Mouse (Mus musculus) spleen, postnatal 4 days (tissue): ENCODE results near the gene Sox30.

Source experiments
- DNase-seq, 2 experiments: peaks; one replicate each; pipeline ENCODE4 v3.0.0; 2022; ENCODE audit warnings: low spot score in 2 of 2

Sox30 gene

DNA sequence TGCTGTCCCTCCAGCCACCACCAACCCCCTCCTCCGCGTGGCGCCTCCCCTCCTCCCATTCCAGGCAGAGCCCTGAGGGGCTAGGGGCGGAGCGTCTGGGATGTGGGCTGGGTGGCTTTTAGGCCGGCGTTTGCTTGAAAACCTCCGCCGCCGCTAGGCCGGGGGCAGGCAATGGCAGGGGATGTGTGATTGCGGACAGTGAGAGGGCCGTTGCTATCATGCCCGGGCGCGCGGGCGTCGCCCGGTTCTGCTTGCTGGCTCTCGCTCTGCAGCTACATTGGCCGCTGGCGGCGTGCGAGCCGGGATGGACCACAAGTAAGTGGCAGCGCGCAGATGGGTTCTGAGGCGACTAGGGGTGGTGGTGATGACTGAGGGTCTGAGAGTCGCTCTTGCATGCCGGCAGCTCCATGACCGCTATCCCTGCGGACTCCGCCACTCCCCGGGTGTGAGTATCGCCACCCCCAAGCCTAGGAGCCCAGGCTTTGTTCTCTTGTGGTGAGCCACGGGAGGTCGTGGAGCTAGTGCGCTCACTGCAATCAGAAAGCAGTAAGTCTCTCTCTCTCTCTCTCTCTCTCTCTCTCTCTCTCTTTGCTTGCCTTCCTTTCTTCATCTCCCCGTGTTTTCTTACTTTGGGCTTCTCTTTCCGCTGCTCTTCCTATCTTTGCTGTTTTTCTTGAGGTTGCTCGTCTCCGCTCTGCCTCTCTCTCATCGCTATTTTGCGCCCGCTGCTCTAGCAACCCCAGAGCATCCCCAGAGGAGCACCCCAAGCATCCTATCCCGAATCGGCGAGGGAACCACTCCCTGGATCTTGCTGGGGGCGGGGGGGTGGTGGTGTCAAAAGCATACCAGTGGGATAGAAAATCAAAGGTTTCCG is 76.0 kb downstream of the Sox30 start, which contains the start of gene Adam19:
Adam19 (plus strand) TSS at position 97 of the 874 bp plus-strand sequence.
- DNase-seq = peak; percentile 63 to 84

DNA sequence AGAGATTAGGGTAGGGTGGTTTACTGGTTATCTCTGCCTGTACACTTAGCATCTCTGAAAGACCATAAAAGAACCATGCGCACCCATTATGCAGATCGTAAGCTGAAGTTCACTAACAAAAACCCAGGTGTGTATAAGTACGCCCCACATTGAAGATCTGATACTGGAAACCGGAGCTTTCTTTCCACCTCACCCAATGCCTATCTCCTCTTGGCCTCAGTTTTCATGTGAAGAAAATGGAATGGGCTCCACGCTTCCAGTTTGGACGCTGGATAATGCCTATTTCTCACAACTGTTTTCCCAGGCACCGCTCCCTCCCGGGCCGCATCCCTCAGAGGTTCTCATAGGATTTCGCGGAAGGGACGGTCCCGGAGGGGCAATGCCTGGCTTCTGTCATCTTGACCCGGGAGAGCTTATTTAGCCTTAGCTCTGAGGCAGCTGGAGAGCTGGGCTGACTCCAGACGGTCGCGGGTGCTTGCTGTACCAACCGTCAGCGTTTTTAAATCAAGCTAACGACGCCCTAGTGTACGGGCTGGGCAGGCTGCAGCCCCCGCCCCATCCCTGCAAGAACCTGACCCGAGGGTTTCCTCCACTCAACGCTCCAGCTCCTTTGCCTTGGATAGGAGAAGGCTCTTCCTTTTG is 76.8 kb downstream of the Sox30 start:
- DNase-seq = no peak

DNA sequence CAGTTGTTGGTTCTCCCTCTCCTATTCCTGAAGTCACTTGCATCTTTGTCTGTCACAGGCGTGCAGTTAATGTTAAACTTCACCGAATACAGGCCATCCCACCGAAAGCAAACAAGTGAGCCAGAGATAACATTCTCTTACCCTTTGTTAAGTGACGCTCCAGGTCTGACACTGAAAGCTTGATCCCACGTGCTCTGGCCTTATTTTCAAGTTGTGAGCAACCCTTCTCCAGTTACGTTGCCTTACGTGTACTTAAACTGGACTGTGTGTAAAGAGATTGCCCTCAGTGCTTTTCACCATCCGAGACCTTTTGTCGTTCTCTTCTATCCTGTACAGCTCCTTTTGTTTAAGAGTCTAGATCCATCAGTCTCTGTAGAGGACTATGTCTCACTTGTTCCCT is 77.9 kb downstream of the Sox30 start:
- DNase-seq = no peak

DNA sequence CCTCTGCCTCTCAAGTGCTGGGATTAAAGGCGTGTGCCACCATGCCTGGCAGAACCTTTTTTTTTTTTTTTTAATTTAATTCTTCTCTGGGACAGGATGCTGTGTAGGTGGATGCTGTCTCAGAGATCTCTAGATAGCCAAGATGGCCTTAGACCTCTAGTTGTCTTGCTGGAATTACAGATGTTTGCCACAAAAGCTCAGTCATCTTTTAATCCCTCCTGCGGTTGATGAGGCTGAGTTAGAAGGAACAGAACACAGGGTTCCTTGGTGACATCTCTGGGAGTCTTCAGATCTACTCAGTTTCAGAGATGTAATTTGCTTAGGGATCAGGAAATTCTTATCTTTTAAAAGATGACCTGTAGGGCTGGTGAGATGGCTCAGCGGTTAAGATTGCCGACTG is 78.8 kb downstream of the Sox30 start:
- DNase-seq = no peak

DNA sequence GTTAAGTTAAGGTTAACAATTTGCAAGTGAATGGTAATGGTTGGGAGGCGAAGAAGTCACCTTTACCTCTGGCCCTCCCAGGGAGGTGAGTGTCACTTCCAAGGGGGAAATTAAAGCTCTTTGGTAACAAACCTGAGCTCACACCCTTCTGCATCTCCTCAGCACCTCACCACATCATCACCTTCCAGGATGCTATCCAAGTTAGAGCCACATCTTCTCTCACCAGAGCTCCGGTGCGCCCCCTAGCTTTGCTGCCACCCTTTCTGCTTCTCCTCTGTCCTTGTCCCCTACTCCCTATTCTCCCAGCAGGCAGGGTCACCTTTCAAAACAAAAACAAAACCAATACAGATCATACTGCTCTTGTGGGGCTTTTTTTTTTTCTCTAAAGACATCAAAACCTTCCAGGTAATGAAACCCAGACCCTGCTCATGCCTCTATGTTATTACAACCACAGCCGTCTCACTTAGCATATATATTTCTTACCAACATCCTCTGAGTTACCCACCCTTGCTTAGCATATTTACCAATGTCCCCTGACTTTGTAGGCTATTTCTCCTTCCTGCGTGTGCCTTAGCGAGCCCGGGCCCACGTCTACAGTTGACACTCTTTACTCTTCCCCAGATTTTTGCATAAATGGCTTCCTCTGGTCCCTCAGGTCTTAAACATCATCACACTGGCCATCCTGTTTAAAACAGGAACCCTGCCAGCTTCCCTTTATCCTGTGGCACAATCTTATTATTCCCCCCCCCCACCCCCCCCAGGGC is 80.0 kb downstream of the Sox30 start:
- no peak for DNase-seq

DNA sequence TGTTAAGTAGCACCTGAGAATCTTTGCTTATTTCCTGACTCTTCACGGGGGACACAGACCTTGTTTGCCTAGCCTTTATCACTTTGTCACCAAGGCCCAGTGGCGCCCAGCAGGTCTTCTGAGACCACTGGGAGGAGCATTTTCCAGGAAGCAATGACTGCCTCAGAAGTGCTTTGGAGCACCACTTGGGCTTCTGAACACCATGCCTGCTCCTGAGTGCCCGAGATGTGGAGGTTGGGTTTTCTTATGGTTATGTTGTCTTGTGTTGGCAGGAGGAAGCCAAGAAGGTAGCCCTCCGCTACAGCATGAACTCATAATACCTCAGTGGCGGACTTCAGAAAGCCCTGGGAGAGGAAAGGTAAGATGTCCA is 80.5 kb downstream of the Sox30 start:
- no peak for DNase-seq

DNA sequence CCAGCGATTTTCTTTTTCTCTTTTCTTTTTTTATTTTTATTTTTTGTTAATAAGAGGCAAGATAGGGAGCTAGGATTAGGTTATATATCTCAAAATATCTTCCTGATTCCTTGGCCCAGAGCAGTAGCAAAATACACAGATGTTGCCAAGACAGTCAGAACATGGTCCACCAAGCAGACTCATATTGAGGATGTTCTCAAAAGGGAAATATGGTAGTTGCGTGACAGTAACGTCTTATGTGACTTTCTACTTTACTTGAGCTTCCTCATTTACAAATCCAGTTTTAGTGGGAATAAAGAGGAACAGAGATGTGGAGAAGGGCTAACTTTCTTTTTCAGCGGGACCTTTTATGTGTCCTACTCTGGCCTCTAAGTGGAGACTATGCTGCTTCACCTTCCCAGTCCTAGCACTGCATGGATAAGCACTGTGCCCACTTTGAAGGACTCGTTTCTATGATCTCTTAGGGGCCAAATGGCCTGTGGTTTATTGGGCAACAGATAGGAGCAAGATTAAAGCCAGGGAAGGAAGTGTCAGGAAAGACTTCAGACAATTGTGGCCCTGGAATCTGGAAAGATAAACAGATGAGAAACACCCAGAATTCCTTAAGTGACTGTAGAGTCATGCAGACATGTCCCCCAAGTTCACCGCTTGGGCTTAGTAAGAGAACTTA is 81.8 kb downstream of the Sox30 start:
- no peak for DNase-seq

DNA sequence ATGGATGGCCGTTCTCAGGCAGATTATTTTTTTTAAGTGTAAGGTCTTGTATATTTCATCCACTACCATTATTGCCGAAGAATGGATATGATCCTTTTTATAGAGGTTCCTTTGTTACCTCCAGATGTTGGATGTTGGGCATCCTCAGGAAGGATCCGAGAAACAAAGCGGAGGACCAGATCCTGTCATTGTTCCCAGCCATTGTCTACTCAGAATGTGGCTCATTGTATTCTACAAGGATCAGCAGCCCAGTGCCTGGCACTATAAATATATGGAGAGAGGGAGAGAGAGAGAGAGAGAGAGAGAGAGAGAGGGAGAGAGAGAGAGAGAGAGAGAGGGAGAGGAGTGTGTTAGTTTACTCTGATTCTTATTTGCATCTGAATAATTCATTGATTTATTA is 82.5 kb downstream of the Sox30 start:
- DNase-seq = no peak

DNA sequence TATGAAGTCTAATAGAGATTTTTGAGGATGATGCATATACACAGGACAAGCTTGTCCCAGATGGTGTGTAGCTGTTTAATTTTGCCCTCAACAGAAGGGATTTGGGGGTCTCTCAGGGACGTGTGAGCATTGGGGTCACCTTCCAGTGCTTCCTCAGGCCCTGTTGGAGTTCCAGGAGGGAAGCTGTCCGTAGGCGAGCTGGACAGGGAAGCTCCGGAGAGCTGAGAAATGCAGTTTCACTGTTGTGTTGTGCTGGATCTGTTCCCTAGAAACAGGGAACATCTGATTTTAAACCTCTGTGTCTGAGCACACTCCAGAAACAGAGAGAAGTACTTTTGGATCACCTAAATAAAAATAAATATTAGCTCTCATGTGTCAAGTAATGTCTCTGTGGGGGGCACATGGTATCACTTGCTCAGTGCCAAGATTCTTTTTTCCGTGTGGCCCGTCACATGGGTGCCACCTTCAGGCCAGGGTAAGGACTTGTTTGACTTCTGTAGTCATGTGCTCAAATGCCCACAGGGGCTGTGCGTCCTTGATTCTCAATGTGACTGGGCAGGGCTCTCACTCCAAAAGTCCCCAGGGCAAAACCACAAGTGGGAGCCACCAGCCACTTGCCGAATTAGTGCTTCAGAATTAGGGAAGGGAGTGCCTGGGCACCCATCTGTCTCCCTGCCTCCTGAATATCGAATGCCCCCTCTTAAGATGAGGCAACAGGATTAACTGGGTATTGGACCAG is 83.1 kb downstream of the Sox30 start:
- DNase-seq = no peak

DNA sequence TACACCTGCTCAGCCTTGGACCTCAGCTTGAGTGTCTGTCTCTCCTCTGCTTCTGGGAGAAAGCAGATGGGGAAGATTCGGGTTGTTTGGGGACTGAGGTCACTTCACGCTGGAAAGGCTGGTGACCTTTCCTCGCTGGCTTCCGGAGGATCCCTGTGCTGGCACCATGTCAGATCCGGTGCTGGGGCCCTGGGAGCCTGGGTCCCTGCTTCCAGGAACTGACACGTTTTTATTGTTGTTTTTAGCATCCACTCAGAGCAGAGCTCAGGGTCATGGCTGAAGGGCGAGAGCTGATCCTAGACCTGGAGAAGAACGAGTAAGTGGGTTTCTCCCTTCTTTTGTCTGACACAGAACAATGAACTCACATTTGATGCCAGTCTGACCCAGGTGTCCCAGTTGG is 84.7 kb downstream of the Sox30 start:
- no peak for DNase-seq

DNA sequence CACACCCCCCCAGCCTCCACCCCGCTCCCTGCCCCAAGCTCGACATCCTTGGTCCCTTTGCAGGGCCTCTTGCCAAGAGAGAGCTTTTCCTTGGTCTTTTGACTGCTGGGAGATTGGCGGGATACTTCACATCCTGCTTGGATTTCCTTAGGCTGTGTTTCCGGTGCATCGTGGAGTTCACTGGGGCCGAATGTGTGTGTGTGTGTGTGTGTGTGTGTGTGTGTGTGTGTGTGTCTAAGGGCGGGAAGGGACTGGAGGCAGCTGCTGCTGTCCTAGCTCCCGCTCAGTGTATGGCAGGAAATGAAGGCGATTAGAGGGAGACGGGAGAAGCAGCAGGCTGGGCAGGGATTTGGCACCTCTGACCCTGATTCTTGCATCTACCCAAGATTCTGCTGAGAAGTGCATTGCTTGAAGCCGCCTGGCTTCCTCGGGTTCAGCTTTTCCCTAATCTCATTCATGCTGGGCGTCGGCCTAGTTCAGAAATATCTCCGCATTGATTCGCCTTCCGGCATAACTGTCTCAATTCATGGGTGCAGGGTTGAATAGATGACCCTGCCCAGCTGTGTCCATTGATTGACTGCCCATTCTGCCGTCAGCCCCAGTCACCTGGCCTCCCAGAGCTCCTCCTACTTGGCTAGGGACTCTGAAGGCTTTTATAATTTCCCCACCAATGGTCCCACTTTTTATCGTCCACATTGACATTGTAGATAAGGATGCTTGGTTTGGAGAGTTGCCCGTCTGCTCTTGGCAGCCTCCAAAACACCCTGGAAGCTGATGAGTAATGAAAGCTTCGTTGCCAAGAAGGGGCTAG is 85.3 kb downstream of the Sox30 start:
- DNase-seq = no peak
